Mouse (Mus musculus) intestine, embryonic 14.5 days (tissue): Measurements from ENCODE around the gene Tmem254a. TPM values are rescaled to one million over a fixed set of nuclear protein-coding genes. Genes with fewer than 3 reads are reported as not detected.
"Not testable (repeated sequence)": the region's sequence is repeated elsewhere in the genome, so short reads cannot be mapped to it uniquely, and the experiment has no call there.

Source experiments
- ATAC-seq: fragments of 200-750 bp; cut with Nextera tagmentation; replicated peaks from 2 replicates; pipeline ENCODE4 v1.8.0; 2017; ENCODE audit warnings: low read depth, moderate number of reproducible peaks, moderate TSS enrichment, moderate library complexity; ENCODE audit not compliant: low FRiP score, low TSS enrichment
- DNase-seq: peaks from one replicate; pipeline ENCODE4 v3.0.0-alpha.2; 2018; ENCODE audit warnings: low spot score
- H3K27ac ChIP-seq: fragments of 300-500 bp; sonication (generic); 2 replicates; pipeline ENCODE4 v1.5.1; 2014; ENCODE audit warnings: low read depth, mild to moderate bottlenecking, control low read depth
- H3K27me3 ChIP-seq: fragments of 300-500 bp; sonication (generic); replicated peaks from 2 replicates; pipeline ENCODE4 v1.6.1; 2014; ENCODE audit warnings: low read length, control low read depth; ENCODE audit not compliant: control insufficient read depth, insufficient read depth
- H3K36me3 ChIP-seq: fragments of 300-500 bp; sonication (generic); 2 replicates; pipeline ENCODE4 v1.6.1; 2014; ENCODE audit warnings: low read length, control low read depth; ENCODE audit not compliant: control insufficient read depth, insufficient read depth
- H3K4me1 ChIP-seq: fragments of 300-500 bp; sonication (generic); replicated peaks from 2 replicates; pipeline ENCODE4 v1.6.1; 2014; ENCODE audit warnings: low read length, control low read depth, mixed read lengths; ENCODE audit not compliant: control insufficient read depth, insufficient read depth
- H3K4me2 ChIP-seq: fragments of 300-500 bp; sonication (generic); 2 replicates; pipeline ENCODE4 v1.6.1; 2014; ENCODE audit warnings: low read length
- H3K4me3 ChIP-seq: fragments of 300-500 bp; sonication (generic); 2 replicates; pipeline ENCODE4 v1.5.1; 2014; ENCODE audit warnings: low read depth, low read length, control low read depth, mixed read lengths
- H3K9ac ChIP-seq: fragments of 300-500 bp; sonication (generic); 2 replicates; pipeline ENCODE4 v1.6.1; 2014; ENCODE audit warnings: mild to moderate bottlenecking, low read length
- H3K9me3 ChIP-seq: fragments of 300-500 bp; sonication (generic); 2 replicates; pipeline ENCODE4 v1.6.1; 2016; ENCODE audit warnings: low read length, control low read depth; ENCODE audit not compliant: control insufficient read depth
- WGBS: fragments of 180-500 bp; shearing (Covaris S2); extraction: QIAGEN DNeasy Blood & Tissue Kit; methylation state at CpG from one replicate; pipeline ENCODE4 v1.1.7; 2014; 5-methylcytosine and 5-hydroxymethylcytosine counted together
- polyA plus RNA-seq: library from polyadenylated mRNA; unstranded; fragments of >200 nt; fragmentation: Nextera tagmentation; extraction: Ambion mirVana; gene quantifications from 2 replicates; pipeline ENCODE4 v1.2.1, GENCODE M21; 2014

Tmem254a gene
- polyA plus RNA-seq, 1 experiment from 2014 or later = 3.8 TPM

DNA sequence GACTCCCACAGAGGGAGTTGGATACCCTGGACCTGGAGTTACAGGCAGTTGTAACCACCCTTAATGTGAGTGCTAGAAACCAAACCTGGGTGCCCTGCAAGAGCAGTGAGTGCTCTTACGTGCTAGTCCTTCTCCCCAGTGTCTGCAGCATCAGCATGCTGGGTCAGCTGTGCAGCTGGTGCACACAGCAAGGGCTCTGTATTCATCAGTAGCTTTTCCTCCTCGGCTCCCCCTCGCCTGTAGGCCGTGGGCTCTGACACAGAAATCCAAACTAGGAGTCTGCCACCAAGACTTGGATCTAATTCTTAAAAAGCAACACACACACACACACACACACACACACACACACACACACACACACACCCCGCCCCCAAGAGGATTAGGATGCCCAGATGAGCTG, 22.2 kb downstream of the Tmem254a start:
- not testable (repeated sequence) for H3K9me3 ChIP-seq, H3K4me3 ChIP-seq, DNase-seq, ATAC-seq, H3K4me2 ChIP-seq, H3K9ac ChIP-seq, H3K27ac ChIP-seq, H3K27me3 ChIP-seq, H3K4me1 ChIP-seq, H3K36me3 ChIP-seq
- WGBS = 82% methylated on average over 1 of the region's 5 CpGs

DNA sequence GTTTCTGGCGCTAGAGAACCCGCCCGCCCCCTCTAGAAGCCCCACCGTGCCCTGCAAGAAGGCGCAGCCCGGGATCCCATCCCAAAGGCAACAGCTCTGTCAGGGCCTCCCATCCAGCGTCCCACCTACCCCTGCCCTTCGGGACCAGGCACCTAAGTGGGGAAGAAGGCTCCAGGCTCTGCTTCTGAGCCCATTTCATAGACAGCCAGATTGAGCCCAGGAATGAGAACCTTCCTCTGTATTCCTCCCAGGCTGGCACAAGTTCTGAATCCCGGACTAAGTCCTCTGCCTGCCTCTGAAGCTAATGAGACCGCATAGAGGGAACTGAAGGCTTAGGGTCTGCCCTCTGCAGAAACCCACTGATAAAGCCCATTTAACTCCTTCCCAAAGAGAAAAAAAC, 24.5 kb downstream of the Tmem254a start, which contains the start of gene Plac9a:
TSS of gene Plac9a (minus strand) at position 101 of the 400 bp plus-strand sequence.
- not testable (repeated sequence) for H3K36me3 ChIP-seq, H3K9me3 ChIP-seq, H3K27ac ChIP-seq, DNase-seq, H3K4me2 ChIP-seq, H3K27me3 ChIP-seq, H3K4me3 ChIP-seq, H3K9ac ChIP-seq, H3K4me1 ChIP-seq, ATAC-seq
- no CpG with 5 or more reads among the region's 10 CpGs for WGBS

DNA sequence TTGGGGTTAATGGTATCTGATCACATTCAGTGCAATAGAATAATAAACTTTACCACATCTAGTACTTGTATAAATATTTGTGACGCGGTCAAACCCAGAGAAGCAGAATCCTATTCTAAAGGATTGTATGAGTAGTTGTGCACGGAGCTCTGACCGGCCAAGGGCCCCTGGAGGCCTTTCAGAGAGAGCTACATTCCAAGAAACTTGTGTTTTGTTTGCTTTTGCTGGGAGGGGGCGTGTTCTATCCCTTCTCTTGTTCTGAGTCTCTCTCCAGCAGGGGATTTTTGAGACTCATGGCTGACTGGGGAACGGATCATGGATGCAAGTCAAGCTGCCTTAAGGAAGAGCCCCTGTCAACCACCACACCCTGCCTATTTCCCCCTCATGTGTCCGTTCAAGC, 31.8 kb downstream of the Tmem254a start:
- H3K27ac ChIP-seq, DNase-seq, ATAC-seq, H3K9me3 ChIP-seq, H3K4me3 ChIP-seq, H3K27me3 ChIP-seq, H3K36me3 ChIP-seq, H3K9ac ChIP-seq, H3K4me2 ChIP-seq, H3K4me1 ChIP-seq: not testable (repeated sequence)
- no CpG with 5 or more reads among the region's 7 CpGs for WGBS

DNA sequence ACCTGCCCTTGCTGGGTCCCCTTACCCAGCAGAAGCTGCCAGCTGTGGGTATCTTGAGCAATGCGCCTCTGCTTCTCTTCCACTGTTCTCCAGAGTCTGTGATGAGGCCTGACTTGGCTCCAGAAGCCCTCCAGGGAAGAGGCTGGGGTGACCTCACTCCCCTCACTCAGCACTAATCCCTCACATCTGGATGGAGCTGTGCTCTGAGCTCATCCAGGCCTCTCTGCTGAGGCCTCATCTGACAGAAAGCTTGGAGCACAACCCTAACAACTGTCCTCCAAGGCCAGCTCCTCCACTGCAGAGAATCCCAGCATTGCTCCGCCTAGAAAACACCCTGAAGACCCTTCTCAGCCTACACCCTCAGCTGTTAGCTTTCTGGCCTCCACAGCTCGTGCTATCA, 32.9 kb downstream of the Tmem254a start:
- H3K9ac ChIP-seq, H3K4me3 ChIP-seq, H3K27me3 ChIP-seq, H3K27ac ChIP-seq, H3K9me3 ChIP-seq, H3K36me3 ChIP-seq, DNase-seq, H3K4me1 ChIP-seq, H3K4me2 ChIP-seq: not testable (repeated sequence)
- WGBS = no CpG with 5 or more reads among the region's 3 CpGs
- peak; percentile 58; the same call in 1 of the 2 replicates for ATAC-seq

DNA sequence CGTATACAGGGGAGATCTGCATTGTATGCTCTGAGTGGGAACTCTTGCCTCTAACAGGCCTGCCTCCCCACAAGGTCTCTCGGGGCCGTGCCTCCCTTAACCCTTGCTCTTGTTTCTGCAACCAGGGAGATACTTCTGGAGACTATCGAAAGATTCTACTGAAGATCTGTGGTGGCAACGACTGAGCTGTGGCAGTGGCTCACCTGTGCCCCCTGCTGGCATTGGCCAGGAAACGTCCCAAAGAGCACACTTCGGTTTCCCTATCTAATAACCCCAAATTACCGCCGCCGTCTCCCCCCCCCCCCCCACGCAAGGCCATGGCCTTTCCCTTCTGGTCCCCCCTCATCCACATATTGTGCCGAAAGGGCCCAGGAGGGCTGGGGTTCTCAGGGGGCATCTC, 41.6 kb downstream of the Tmem254a start:
- H3K4me1 ChIP-seq, H3K9me3 ChIP-seq: not testable (repeated sequence)
- no CpG with 5 or more reads among the region's 12 CpGs for WGBS

DNA sequence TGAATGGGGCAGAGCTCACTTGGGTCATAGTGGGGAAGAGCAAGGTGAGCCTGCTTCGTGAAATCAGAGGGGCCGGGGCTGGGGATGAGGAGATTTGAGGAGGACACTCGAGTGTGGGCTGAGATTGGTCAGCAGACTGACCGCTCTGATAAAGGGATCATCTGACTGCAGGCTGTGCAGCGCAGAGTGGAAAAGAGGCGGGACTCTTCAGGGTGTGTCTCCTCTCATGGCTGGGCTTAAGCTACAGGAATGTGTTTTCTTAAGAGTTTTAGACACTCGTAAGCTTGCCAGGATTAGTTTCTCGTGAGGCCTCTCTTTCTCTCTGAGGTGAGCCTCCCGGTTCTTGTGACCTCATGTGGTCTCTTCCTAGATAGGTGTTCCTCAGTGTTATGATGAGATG, 45.7 kb downstream of the Tmem254a start:
- no CpG with 5 or more reads among the region's 9 CpGs for WGBS
- not testable (repeated sequence) for ATAC-seq, H3K27ac ChIP-seq, H3K36me3 ChIP-seq, H3K4me2 ChIP-seq, H3K4me1 ChIP-seq, H3K27me3 ChIP-seq, H3K9me3 ChIP-seq, H3K9ac ChIP-seq, H3K4me3 ChIP-seq, DNase-seq

More for the DNA sequence above, 41.6 kb downstream of the Tmem254a start:
- not testable (repeated sequence) for H3K27ac ChIP-seq, H3K4me3 ChIP-seq, H3K36me3 ChIP-seq, H3K27me3 ChIP-seq, DNase-seq, H3K9ac ChIP-seq, ATAC-seq, H3K4me2 ChIP-seq

DNA sequence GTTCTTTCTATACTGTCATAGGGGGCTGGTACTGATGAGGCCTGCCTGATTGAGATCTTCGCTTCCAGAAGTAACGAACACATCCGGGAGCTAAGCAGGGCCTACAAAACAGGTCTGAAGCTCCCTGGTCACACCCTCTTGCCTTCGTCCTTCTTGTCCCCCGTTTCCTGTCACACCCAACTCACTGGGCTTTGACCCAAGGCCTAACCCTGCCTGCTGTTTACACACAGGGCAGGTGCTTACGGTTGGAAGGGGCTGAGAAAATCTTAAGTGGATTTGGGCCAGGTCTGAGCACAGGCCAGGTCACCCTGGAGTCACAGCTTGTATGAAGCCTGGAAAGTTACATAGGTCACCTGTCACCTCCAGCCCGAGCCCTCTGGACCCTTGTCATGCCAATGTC, 50.8 kb downstream of the Tmem254a start:
- DNase-seq, ATAC-seq: not testable (repeated sequence)

More for the DNA sequence above, 50.8 kb downstream of the Tmem254a start:
- not testable (repeated sequence) for H3K27ac ChIP-seq, H3K36me3 ChIP-seq, H3K4me3 ChIP-seq, H3K9ac ChIP-seq, H3K9me3 ChIP-seq, H3K4me2 ChIP-seq, H3K27me3 ChIP-seq, H3K4me1 ChIP-seq
- no CpG with 5 or more reads among the region's 7 CpGs for WGBS

Other genes with a start within 250 kb of the Tmem254a start
- gene Ppif, start 233.5 kb downstream of the Tmem254a start, polyA plus RNA-seq = 71.2 and 71.4 TPM in 2 replicates
- gene Zcchc24, start 158.6 kb downstream of the Tmem254a start, polyA plus RNA-seq = 32.8 and 33.6 TPM in 2 replicates
- gene Anxa11, start 85.5 kb downstream of the Tmem254a start, polyA plus RNA-seq = 66.8 and 68.3 TPM in 2 replicates
- gene Plac9a, start 24.6 kb downstream of the Tmem254a start, polyA plus RNA-seq = not detected in 2 replicates
- gene Cphx1, start 10.6 kb upstream of the Tmem254a start, polyA plus RNA-seq = not detected in 2 replicates
- 1.3 and 1.8 TPM in 2 replicates for gene Duxbl1, start 50.9 kb upstream of the Tmem254a start, polyA plus RNA-seq
- gene Gm9780, start 115.0 kb upstream of the Tmem254a start, polyA plus RNA-seq = 13.9 and 19.3 TPM in 2 replicates
- gene Tmem254c, start 139.7 kb upstream of the Tmem254a start, polyA plus RNA-seq = 60.1 and 70.8 TPM in 2 replicates
- not detected in 2 replicates for gene Cphx2, start 153.8 kb upstream of the Tmem254a start, polyA plus RNA-seq
- 0.32 and 0.68 TPM in 2 replicates for gene Cphx3, start 154.6 kb upstream of the Tmem254a start, polyA plus RNA-seq
- gene Duxbl2, start 190.7 kb upstream of the Tmem254a start, polyA plus RNA-seq = 1.8 TPM in 1 of 2 replicates, not detected in the other